Mouse (Mus musculus) stomach, postnatal 0 days (tissue): Measurements from ENCODE around the gene Unc119b.

Experiments used
- CTCF ChIP-seq: IDR thresholded peaks from 2 replicates; pipeline ENCODE4 v1.5.1; 2016; ENCODE audit warnings: antibody characterized with exemption, low read depth, mild to moderate bottlenecking, moderate library complexity
- EP300 ChIP-seq: optimal IDR thresholded peaks from 2 replicates; pipeline ENCODE3; 2016; ENCODE audit warnings: antibody characterized with exemption

DNA sequence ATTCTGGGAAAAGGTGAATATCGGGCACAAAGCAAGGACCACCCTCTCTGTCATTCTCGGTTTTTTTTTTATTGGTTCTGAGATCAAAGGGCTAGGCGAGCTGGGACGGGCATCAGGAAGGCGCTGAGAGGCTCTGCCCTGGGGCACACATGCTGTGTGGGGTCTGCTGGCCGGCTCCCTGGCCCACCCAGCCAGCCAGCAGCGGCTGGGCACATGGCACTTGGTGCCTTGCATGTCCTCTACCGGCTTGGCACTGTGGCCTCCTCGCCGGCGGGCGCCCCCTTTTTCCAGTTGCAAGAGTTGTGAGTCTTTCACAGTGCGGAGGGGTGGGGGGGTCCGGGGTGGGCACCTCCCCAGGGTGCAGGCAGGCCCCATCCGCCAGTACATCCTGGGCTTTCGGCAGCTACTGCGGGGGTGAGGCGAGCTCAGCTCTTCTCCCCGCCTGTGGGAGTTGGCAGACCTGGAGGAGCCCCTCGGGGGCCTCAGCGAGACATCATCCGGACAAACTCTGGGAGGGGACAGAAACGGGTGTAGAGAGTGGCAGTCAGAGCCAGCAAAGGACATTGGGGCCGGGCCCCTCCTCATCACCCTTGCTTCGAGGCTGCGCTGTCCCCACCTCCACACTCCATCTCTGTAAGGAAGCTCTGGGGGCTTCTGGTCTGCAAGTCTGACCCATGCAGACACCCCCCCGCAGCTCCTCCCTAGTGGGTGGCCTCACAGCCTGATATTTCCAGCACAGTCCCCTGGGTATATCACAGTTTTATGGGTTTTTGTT, 34.1 kb upstream of the Unc119b start:
- TF ChIP-seq CTCF (no peak), EP300 (no peak)
